Mouse (Mus musculus) MEL (cell line): ENCODE measurements at regions not wholly inside any gene's neighbourhood (a gene's known extent, or its start where the extent isn't known, plus 50 kb on each side); places are given as distances from the start of the nearest gene placed in this dataset.

Experiments
- DNase-seq: peaks from one replicate; pipeline ENCODE4 v3.0.0; 2011; ENCODE audit warnings: low read depth, low spot score
- H3K27ac ChIP-seq: 2 replicates; pipeline ENCODE4 v1.5.1; 2012; ENCODE audit warnings: low read depth, mild to moderate bottlenecking, control low read depth, low read length, moderate library complexity; ENCODE audit not compliant: control insufficient read depth
- H3K27me3 ChIP-seq, 2 experiments: fragments of 150-350 bp in 1 of 2; sonication (generic) in 1 of 2; 2 replicates each; pipeline ENCODE4 v1.6.1; 2012; ENCODE audit warnings: low read length in 2 of 2, mild to moderate bottlenecking in 2 of 2, improper control_type of control experiment in 1 of 2, moderate library complexity in 1 of 2; ENCODE audit not compliant: insufficient read depth in 2 of 2, control insufficient read depth in 1 of 2
- H3K36me3 ChIP-seq, 2 experiments: 2 replicates each; pipeline ENCODE4 v1.6.1; 2012 to 2014; ENCODE audit warnings: low read length in 2 of 2, improper control_type of control experiment in 1 of 2, inconsistent platforms in 1 of 2, mild to moderate bottlenecking in 1 of 2; ENCODE audit not compliant: insufficient read depth in 2 of 2, control insufficient read depth in 1 of 2
- H3K4me1 ChIP-seq, 2 experiments: fragments of 150-350 bp in 1 of 2; sonication (generic) in 1 of 2; 2 replicates each; pipeline ENCODE4 v1.6.1; 2012; ENCODE audit warnings: low read length in 2 of 2, improper control_type of control experiment in 1 of 2, mild to moderate bottlenecking in 1 of 2; ENCODE audit not compliant: insufficient read depth in 2 of 2, control insufficient read depth in 1 of 2
- H3K4me3 ChIP-seq, 2 experiments: fragments of 150-350 bp in 1 of 2; sonication (generic) in 1 of 2; 2 replicates each; pipeline ENCODE4 v1.5.1; 2012; ENCODE audit warnings: low read depth in 2 of 2, low read length in 2 of 2, mild to moderate bottlenecking in 2 of 2, moderate library complexity in 2 of 2, control low read depth in 1 of 2, improper control_type of control experiment in 1 of 2; ENCODE audit not compliant: control insufficient read depth in 1 of 2, insufficient read depth in 1 of 2
- H3K79me2 ChIP-seq: 2 replicates; pipeline ENCODE4 v1.6.1; 2012; ENCODE audit warnings: mild to moderate bottlenecking, low read length, moderate library complexity; ENCODE audit not compliant: control insufficient read depth, poor library complexity, insufficient read depth
- H3K9ac ChIP-seq: 2 replicates; pipeline ENCODE4 v1.6.1; 2012; ENCODE audit warnings: low read depth, mild to moderate bottlenecking, control low read depth, low read length, moderate library complexity; ENCODE audit not compliant: control insufficient read depth, poor library complexity, severe bottlenecking
- H3K9me3 ChIP-seq: fragments of 150-350 bp; sonication (generic); replicated peaks from 2 replicates; pipeline ENCODE4 v1.6.1; 2012; ENCODE audit warnings: mild to moderate bottlenecking, low read length, improper control_type of control experiment, moderate library complexity; ENCODE audit not compliant: insufficient read depth
- BHLHE40 ChIP-seq: IDR thresholded peaks from 2 replicates; pipeline ENCODE4 v1.6.1; 2012; ENCODE audit warnings: low read depth, mild to moderate bottlenecking, inconsistent platforms, low read length, improper control_type of control experiment, borderline replicate concordance
- CHD1 ChIP-seq: IDR thresholded peaks from 2 replicates; pipeline ENCODE4 v1.6.1; 2012; ENCODE audit warnings: low read depth, mild to moderate bottlenecking, inconsistent platforms, low read length, improper control_type of control experiment
- CTCF ChIP-seq, 3 experiments: IDR thresholded peaks in 2 of 3; conservative IDR thresholded peaks in 1 of 3; 2 replicates each; pipeline ENCODE4 v1.5.1; 2011 to 2012; ENCODE audit warnings: low read length in 3 of 3, low read depth in 2 of 3, mild to moderate bottlenecking in 2 of 3, improper control_type of control experiment in 1 of 3, inconsistent platforms in 1 of 3, mixed read lengths in 1 of 3, moderate library complexity in 1 of 3; ENCODE audit not compliant: control insufficient read depth in 1 of 3, insufficient read depth in 1 of 3, poor library complexity in 1 of 3, severe bottlenecking in 1 of 3
- E2F4 ChIP-seq: IDR thresholded peaks from 2 replicates; pipeline ENCODE4 v1.6.1; 2011; ENCODE audit warnings: low read depth, low read length, improper control_type of control experiment, borderline replicate concordance
- ELF1 ChIP-seq: IDR thresholded peaks from 2 replicates; pipeline ENCODE4 v1.6.1; 2014; ENCODE audit warnings: low read depth, mild to moderate bottlenecking, inconsistent platforms, low read length, improper control_type of control experiment, moderate library complexity
- EP300 ChIP-seq, 2 experiments: IDR thresholded peaks; 2 replicates each; pipeline ENCODE4 v1.6.1; 2011; ENCODE audit warnings: improper control_type of control experiment in 2 of 2, low read length in 2 of 2, low read depth in 1 of 2, mild to moderate bottlenecking in 1 of 2
- ETS1 ChIP-seq: IDR thresholded peaks from 2 replicates; pipeline ENCODE4 v1.6.1; 2012; ENCODE audit warnings: low read depth, mild to moderate bottlenecking, inconsistent platforms, low read length, improper control_type of control experiment, moderate library complexity
- GABPA ChIP-seq: IDR thresholded peaks from 2 replicates; pipeline ENCODE4 v1.6.1; 2012; ENCODE audit warnings: low read depth, mild to moderate bottlenecking, inconsistent platforms, low read length, improper control_type of control experiment, moderate library complexity
- GATA1 ChIP-seq: IDR thresholded peaks from 2 replicates; pipeline ENCODE4 v1.6.1; 2011; ENCODE audit warnings: low read depth, low read length, improper control_type of control experiment
- HCFC1 ChIP-seq: IDR thresholded peaks from 2 replicates; pipeline ENCODE4 v1.6.1; 2012; ENCODE audit warnings: low read depth, mild to moderate bottlenecking, inconsistent platforms, low read length, improper control_type of control experiment, moderate library complexity
- KAT2A ChIP-seq: conservative IDR thresholded peaks from 2 replicates; pipeline ENCODE4 v1.6.1; 2012; ENCODE audit warnings: low read depth, low read length, improper control_type of control experiment, inconsistent platforms
- MAFK ChIP-seq: IDR thresholded peaks from 2 replicates; pipeline ENCODE4 v1.6.1; 2011; ENCODE audit warnings: low read depth, mild to moderate bottlenecking, low read length, improper control_type of control experiment, borderline replicate concordance
- MAX ChIP-seq: IDR thresholded peaks from 2 replicates; pipeline ENCODE4 v1.6.1; 2011; ENCODE audit warnings: low read length, improper control_type of control experiment
- MYC ChIP-seq: IDR thresholded peaks from 2 replicates; pipeline ENCODE4 v1.6.1; 2011; ENCODE audit warnings: low read depth, mild to moderate bottlenecking, low read length, improper control_type of control experiment, moderate library complexity
- POLR2AphosphoS5 ChIP-seq: IDR thresholded peaks from 2 replicates; pipeline ENCODE4 v1.6.1; 2012; ENCODE audit warnings: low read depth, borderline replicate concordance, mild to moderate bottlenecking, inconsistent platforms, low read length, moderate library complexity, mixed read lengths
- RAD21 ChIP-seq: IDR thresholded peaks from 2 replicates; pipeline ENCODE4 v1.6.1; 2011; ENCODE audit warnings: mild to moderate bottlenecking, low read depth, low read length, improper control_type of control experiment
- RCOR1 ChIP-seq: IDR thresholded peaks from 2 replicates; pipeline ENCODE4 v1.6.1; 2012; ENCODE audit warnings: low read depth, mild to moderate bottlenecking, inconsistent platforms, low read length, improper control_type of control experiment
- SIN3A ChIP-seq: IDR thresholded peaks from 2 replicates; pipeline ENCODE4 v1.6.1; 2012; ENCODE audit warnings: low read length, improper control_type of control experiment, inconsistent platforms
- SMC3 ChIP-seq: IDR thresholded peaks from 2 replicates; pipeline ENCODE4 v1.6.1; 2011; ENCODE audit warnings: low read depth, low read length, improper control_type of control experiment
- TAL1 ChIP-seq: IDR thresholded peaks from 2 replicates; pipeline ENCODE4 v1.6.1; 2012; ENCODE audit warnings: mild to moderate bottlenecking, inconsistent platforms, low read length, moderate library complexity, mixed read lengths
- TBP ChIP-seq: IDR thresholded peaks from 2 replicates; pipeline ENCODE4 v1.8.0; 2011; ENCODE audit warnings: low read depth, low read length, improper control_type of control experiment
- TCF12 ChIP-seq: IDR thresholded peaks from 2 replicates; pipeline ENCODE4 v1.6.1; 2014; ENCODE audit warnings: low read depth, mild to moderate bottlenecking, inconsistent platforms, low read length, improper control_type of control experiment, moderate library complexity
- ZC3H11A ChIP-seq: IDR thresholded peaks from 2 replicates; pipeline ENCODE4 v1.6.1; 2012; ENCODE audit warnings: low read depth, mild to moderate bottlenecking, inconsistent platforms, low read length, improper control_type of control experiment
- ZNF384 ChIP-seq: IDR thresholded peaks from 2 replicates; pipeline ENCODE4 v1.6.1; 2012; ENCODE audit warnings: low read depth, mild to moderate bottlenecking, inconsistent platforms, low read length, improper control_type of control experiment

- Histone ChIP-seq H3K27me3 (peaks cover 2 to 4% of the 10 kb centered on the region in 2 experiments; a peak in 1 of 4 replicates), H3K9ac (peak overlapping the region; percentile 73), H3K4me3 (peak overlapping the region; percentile 63 to 79), H3K27ac (peak overlapping the region; percentile 45), H3K9me3 (no peaks in the 10 kb centered on the region), H3K36me3 (peaks cover 0 to 2% of the 10 kb centered on the region in 2 experiments; a peak in 1 of 4 replicates), H3K79me2 (no peaks in the 10 kb centered on the region; the same call in 1 of the 2 replicates), H3K4me1 (peaks cover 0 to 5% of the 10 kb centered on the region in 2 experiments; a peak in 2 of 4 replicates)
- peak; percentile 89 for DNase-seq
- TF ChIP-seq GABPA (no peak), ELF1 (peak; percentile 52; the same call in 1 of the 2 replicates), KAT2A (peak; percentile 54; the same call in 1 of the 2 replicates), ZNF384 (peak; percentile 86), TBP (peak; percentile 100), CHD1 (no peak), MAFK (peak; percentile 96)
Measured at GRCm38 (mm10) chr2:18586925-18587724, 85.1 kb upstream of the Commd3 start.

DNA sequence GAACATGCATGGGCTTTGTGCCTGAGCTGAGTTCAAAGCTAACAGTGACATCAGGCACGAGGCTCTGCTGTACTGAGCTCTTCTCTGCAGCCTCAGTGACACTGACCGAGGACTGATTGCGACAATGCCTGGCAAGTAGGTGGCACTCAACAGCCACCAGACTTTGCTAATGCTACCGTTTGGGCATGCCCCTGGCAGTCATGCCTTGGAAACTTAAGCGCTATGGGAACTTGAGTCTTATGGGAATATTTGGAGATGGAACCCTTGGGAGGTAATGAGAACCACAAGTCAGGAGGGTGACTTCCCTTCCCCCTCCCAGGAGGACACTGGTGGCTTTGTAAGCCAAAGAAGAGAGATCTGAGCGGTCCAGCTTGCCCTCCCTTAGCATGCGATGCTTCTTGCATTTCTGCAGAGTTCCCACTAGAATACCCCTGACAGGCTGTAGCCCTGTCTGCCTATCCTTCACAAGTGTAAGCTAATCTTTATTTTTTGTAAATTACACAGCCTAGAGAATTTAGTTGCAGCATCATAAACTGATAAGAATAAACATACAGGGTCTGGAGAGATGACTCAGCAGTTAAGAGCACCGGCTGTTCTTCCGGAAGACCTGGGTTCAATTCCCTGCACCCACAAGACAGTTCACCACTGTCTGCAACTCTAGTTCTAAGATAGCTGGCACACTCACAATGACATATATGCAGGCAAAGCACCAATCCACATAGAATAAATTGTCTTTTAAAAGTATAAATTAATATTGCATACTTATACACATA lies 86.4 kb upstream of the Commd3 start:
- H3K9me3 ChIP-seq: no peaks in the 10 kb centered on the region
- TF ChIP-seq CTCF (IDR thresholded peaks at IDR 0.05 in 2 of 3, conservative IDR thresholded peaks at IDR 0.05 in 1 of 3; ENCODE audit: control insufficient read depth in 1 of 3, insufficient read depth in 1 of 3, low read depth in 2 of 3, low read length in 3 of 3, poor library complexity in 1 of 3, severe bottlenecking in 1 of 3): peak in 2 of 3 experiments; percentile 17 to 23; a peak in 2 of 6 replicates
- peak; percentile 93 for TF ChIP-seq MAFK
- TF ChIP-seq HCFC1: peak; percentile 38; the same call in 1 of the 2 replicates
- TF ChIP-seq GABPA: peak; percentile 79
- no peak for TF ChIP-seq POLR2AphosphoS5
- TF ChIP-seq MYC: no peak
- TF ChIP-seq SMC3: peak; percentile 29; the same call in 1 of the 2 replicates
- peak; percentile 49; the same call in 1 of the 2 replicates for TF ChIP-seq TBP
- peak; percentile 26; the same call in 1 of the 2 replicates for TF ChIP-seq TCF12
- TF ChIP-seq ELF1: 0 out of 2 replicates have a peak, but pooled peaks have one; percentile 53
- peak; percentile 40; the same call in 1 of the 2 replicates for TF ChIP-seq SIN3A
- no peak for TF ChIP-seq TAL1
- TF ChIP-seq CHD1: no peak
- TF ChIP-seq E2F4: no peak
- peak; percentile 80 for TF ChIP-seq ETS1
- TF ChIP-seq EP300 (IDR thresholded peaks at IDR 0.05; ENCODE audit: low read depth in 1 of 2, low read length in 2 of 2): peak; percentile 46 to 61; a peak in 3 of 4 replicates
- TF ChIP-seq RAD21: peak; percentile 26
- TF ChIP-seq MAX: 0 out of 2 replicates have a peak, but pooled peaks have one; percentile 36
- 0 out of 2 replicates have a peak, but pooled peaks have one; percentile 5 for TF ChIP-seq RCOR1
- no peak for TF ChIP-seq ZC3H11A
- no peak for TF ChIP-seq ZNF384
- no peak for TF ChIP-seq BHLHE40
- TF ChIP-seq GATA1: peak; percentile 70
- H3K9ac ChIP-seq: no peak overlapping the region; the same call in 1 of the 2 replicates
- no peaks in the 10 kb centered on the region; a peak in 1 of 4 replicates for H3K36me3 ChIP-seq
- peak overlapping the region; percentile 9; the same call in 1 of the 2 replicates for H3K27ac ChIP-seq
- H3K4me1 ChIP-seq: peaks cover 0 to 5% of the 10 kb centered on the region in 2 experiments; a peak in 2 of 4 replicates
- H3K27me3 ChIP-seq: peaks cover 2 to 4% of the 10 kb centered on the region in 2 experiments; a peak in 1 of 4 replicates
- peak; percentile 89 for DNase-seq
- H3K79me2 ChIP-seq: no peaks in the 10 kb centered on the region; the same call in 1 of the 2 replicates
- H3K4me3 ChIP-seq: peak overlapping the region; percentile 18 to 63; a peak in 2 of 4 replicates
